Mouse (Mus musculus): ENCODE data around the gene 9430097D07Rik. TPM values are rescaled to one million over a fixed set of nuclear protein-coding genes. Genes with fewer than 3 reads are reported as not detected.

Gene 9430097D07Rik
- polyA plus RNA-seq, 1 experiment from 2014 or later: not detected

DNA sequence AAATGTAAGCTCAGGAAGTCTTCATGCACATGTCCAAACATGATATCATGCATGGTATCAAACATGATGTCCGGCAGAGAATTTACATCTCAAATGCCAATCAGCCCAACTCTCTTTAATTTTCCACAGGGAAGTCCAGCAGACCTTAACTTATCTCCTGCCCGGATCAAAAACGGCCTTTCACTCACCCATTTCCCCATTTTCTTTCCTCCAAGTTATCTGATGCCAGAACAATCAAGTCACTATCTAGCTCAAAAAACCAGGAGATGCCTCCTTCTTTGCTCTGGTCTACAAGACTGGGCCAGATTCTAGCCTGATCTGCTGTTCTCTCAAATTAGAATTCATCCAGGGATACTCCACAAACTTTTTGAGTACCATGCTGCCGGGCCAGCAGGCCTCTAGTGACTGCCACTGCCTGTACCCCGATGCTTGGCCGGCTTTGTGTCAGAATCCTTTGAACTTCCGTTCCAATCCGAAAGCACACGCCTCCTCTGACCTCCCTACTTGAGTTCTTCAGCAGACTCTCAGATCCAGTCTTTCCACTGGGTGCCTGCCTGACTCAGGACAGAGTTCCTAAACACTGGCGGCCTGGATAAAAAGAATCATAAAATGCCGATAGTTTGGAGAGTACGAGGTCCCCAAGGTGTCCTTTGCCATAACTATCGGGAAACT, 41.3 kb downstream of the 9430097D07Rik start:
- H3K27me3 ChIP-seq (ENCODE audit: control insufficient read depth, insufficient read depth, low read depth, low read length): no peaks in the 10 kb centered on the region
- H3K4me3 ChIP-seq (ENCODE audit: low read length): peak overlapping the region; percentile 87
- 7% methylated on average over 13 of the region's 13 CpGs for WGBS
- peaks cover 42% of the 10 kb centered on the region for H3K4me1 ChIP-seq (replicated peaks; ENCODE audit: control insufficient read depth, insufficient read depth, low read length)
- H3K9me3 ChIP-seq (ENCODE audit: control insufficient read depth, low read length): no peaks in the 10 kb centered on the region
- peak overlapping the region; percentile 64 for H3K9ac ChIP-seq (ENCODE audit: low read length)
- H3K27ac ChIP-seq (ENCODE audit: low read length): peak overlapping the region; percentile 96
- peak; percentile 44 for ATAC-seq (ENCODE audit: low read depth)
- no peaks in the 10 kb centered on the region for H3K36me3 ChIP-seq (ENCODE audit: control insufficient read depth, insufficient read depth, low read length)
- peak overlapping the region; percentile 71 for H3K4me2 ChIP-seq (ENCODE audit: low read depth, low read length)

- Histone ChIP-seq H3K27me3 (ENCODE audit: control insufficient read depth, insufficient read depth, low read depth, low read length) (no peaks in the 10 kb centered on the region), H3K4me2 (ENCODE audit: low read depth, low read length) (no peak overlapping the region), H3K36me3 (ENCODE audit: control insufficient read depth, insufficient read depth, low read length) (no peaks in the 10 kb centered on the region), H3K4me1 (replicated peaks; ENCODE audit: control insufficient read depth, insufficient read depth, low read length) (peaks cover 32% of the 10 kb centered on the region), H3K9me3 (ENCODE audit: control insufficient read depth, low read length) (no peaks in the 10 kb centered on the region), H3K27ac (ENCODE audit: low read length) (no peak overlapping the region), H3K9ac (ENCODE audit: low read length) (no peak overlapping the region), H3K4me3 (ENCODE audit: low read length) (no peak overlapping the region)
- WGBS: 70% methylated on average over 2 of the region's 2 CpGs
- no peak for ATAC-seq (ENCODE audit: low read depth)
Observed at GRCm38 (mm10) chr2:32533163-32533562, 42.3 kb downstream of the 9430097D07Rik start.

- Histone ChIP-seq H3K36me3 (ENCODE audit: control insufficient read depth, insufficient read depth, low read length) (no peaks in the 10 kb centered on the region), H3K27ac (ENCODE audit: low read length) (no peak overlapping the region), H3K4me3 (ENCODE audit: low read length) (no peak overlapping the region), H3K9ac (ENCODE audit: low read length) (no peak overlapping the region), H3K4me1 (replicated peaks; ENCODE audit: control insufficient read depth, insufficient read depth, low read length) (peaks cover 10% of the 10 kb centered on the region), H3K4me2 (ENCODE audit: low read depth, low read length) (no peak overlapping the region), H3K9me3 (ENCODE audit: control insufficient read depth, low read length) (no peaks in the 10 kb centered on the region), H3K27me3 (ENCODE audit: control insufficient read depth, insufficient read depth, low read depth, low read length) (no peaks in the 10 kb centered on the region)
- WGBS: 67% methylated on average over 2 of the region's 2 CpGs
- ATAC-seq (ENCODE audit: low read depth): no peak
Observed at GRCm38 (mm10) chr2:32530479-32530878, 45.0 kb downstream of the 9430097D07Rik start.

DNA sequence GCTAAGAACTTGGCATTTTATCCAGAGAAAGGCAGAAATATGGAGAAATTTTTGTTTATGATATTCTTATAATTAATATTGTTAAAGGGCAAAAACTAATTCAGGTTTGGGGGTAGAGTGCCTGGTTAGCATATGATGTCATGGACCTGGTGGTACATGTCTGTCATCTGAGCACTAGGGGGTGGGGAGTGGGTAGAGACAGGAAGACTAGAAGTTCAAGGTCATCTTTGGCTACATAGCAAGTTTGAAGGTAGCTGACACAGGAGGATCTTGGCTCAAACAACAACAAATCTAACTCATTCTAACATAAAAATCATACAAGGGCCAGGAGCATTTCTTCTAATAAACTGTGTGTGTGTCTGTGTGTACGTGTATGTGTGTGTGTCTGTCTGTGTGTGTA, 47.2 kb downstream of the 9430097D07Rik start:
- Histone ChIP-seq H3K27ac (ENCODE audit: low read length) (no peak overlapping the region), H3K4me3 (ENCODE audit: low read length) (no peak overlapping the region), H3K27me3 (ENCODE audit: control insufficient read depth, insufficient read depth, low read depth, low read length) (no peaks in the 10 kb centered on the region), H3K9ac (ENCODE audit: low read length) (no peak overlapping the region), H3K9me3 (ENCODE audit: control insufficient read depth, low read length) (no peaks in the 10 kb centered on the region), H3K4me1 (replicated peaks; ENCODE audit: control insufficient read depth, insufficient read depth, low read length) (peaks cover under 1% of the 10 kb centered on the region; the same call in 1 of the 2 replicates), H3K36me3 (ENCODE audit: control insufficient read depth, insufficient read depth, low read length) (no peaks in the 10 kb centered on the region), H3K4me2 (ENCODE audit: low read depth, low read length) (no peak overlapping the region)
- no peak for ATAC-seq (ENCODE audit: low read depth)
- WGBS: 73% methylated on average over 1 of the region's 1 CpGs

GRCm38 (mm10) chr2:32527468-32527966, 48.0 kb downstream of the 9430097D07Rik start:
- WGBS: 78% methylated on average over 14 of the region's 14 CpGs
- H3K27me3 ChIP-seq (ENCODE audit: control insufficient read depth, insufficient read depth, low read depth, low read length): no peaks in the 10 kb centered on the region
- no peaks in the 10 kb centered on the region for H3K4me1 ChIP-seq (replicated peaks; ENCODE audit: control insufficient read depth, insufficient read depth, low read length)
- no peak overlapping the region for H3K27ac ChIP-seq (ENCODE audit: low read length)
- no peaks in the 10 kb centered on the region for H3K9me3 ChIP-seq (ENCODE audit: control insufficient read depth, low read length)
- no peaks in the 10 kb centered on the region for H3K36me3 ChIP-seq (ENCODE audit: control insufficient read depth, insufficient read depth, low read length)
- no peak overlapping the region for H3K4me2 ChIP-seq (ENCODE audit: low read depth, low read length)
- H3K4me3 ChIP-seq (ENCODE audit: low read length): no peak overlapping the region
- H3K9ac ChIP-seq (ENCODE audit: low read length): no peak overlapping the region
- no peak for ATAC-seq (ENCODE audit: low read depth)

GRCm38 (mm10) chr2:32525816-32526215, 49.7 kb downstream of the 9430097D07Rik start:
- no peak overlapping the region for H3K4me3 ChIP-seq (ENCODE audit: low read length)
- no peak for ATAC-seq (ENCODE audit: low read depth)
- H3K27ac ChIP-seq (ENCODE audit: low read length): no peak overlapping the region
- H3K9me3 ChIP-seq (ENCODE audit: control insufficient read depth, low read length): no peaks in the 10 kb centered on the region
- no peaks in the 10 kb centered on the region for H3K36me3 ChIP-seq (ENCODE audit: control insufficient read depth, insufficient read depth, low read length)
- H3K4me2 ChIP-seq (ENCODE audit: low read depth, low read length): no peak overlapping the region
- H3K27me3 ChIP-seq (ENCODE audit: control insufficient read depth, insufficient read depth, low read depth, low read length): no peaks in the 10 kb centered on the region
- 84% methylated on average over 12 of the region's 12 CpGs for WGBS
- H3K4me1 ChIP-seq (replicated peaks; ENCODE audit: control insufficient read depth, insufficient read depth, low read length): no peaks in the 10 kb centered on the region
- no peak overlapping the region for H3K9ac ChIP-seq (ENCODE audit: low read length)

DNA sequence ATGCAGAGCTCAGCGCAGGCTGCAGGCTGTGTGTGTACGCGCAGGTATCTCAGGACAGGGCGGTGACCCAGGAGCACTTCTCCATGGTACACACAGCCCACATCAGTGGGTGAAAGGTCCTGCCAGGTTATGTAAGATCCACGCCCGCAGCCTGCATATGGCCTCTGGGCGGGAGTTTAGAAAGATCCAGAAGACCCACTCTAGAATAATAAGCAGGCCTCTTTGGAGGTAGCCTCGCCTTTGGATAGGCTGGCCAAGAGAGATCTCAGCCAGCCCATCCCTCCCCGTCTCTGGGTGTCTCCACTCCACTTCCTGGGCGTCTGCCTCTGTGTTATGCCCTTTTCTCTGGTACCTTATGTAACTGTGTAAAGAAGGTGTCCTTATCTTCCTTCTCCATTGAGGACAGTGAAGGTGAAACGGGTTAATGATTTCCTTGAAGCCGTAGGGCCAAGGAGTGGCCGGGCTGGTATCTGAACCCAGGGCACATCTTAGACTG, 50.9 kb downstream of the 9430097D07Rik start:
- ATAC-seq (ENCODE audit: low read depth): peak; percentile 62
- Histone ChIP-seq H3K9ac (ENCODE audit: low read length) (no peak overlapping the region), H3K4me3 (ENCODE audit: low read length) (no peak overlapping the region), H3K9me3 (ENCODE audit: control insufficient read depth, low read length) (no peaks in the 10 kb centered on the region), H3K4me1 (replicated peaks; ENCODE audit: control insufficient read depth, insufficient read depth, low read length) (no peaks in the 10 kb centered on the region), H3K4me2 (ENCODE audit: low read depth, low read length) (no peak overlapping the region), H3K27ac (ENCODE audit: low read length) (no peak overlapping the region), H3K27me3 (ENCODE audit: control insufficient read depth, insufficient read depth, low read depth, low read length) (no peaks in the 10 kb centered on the region), H3K36me3 (ENCODE audit: control insufficient read depth, insufficient read depth, low read length) (no peaks in the 10 kb centered on the region)
- 65% methylated on average over 13 of the region's 13 CpGs for WGBS

Other genes with a start within 250 kb of the 9430097D07Rik start
- gene Ciz1, start 223.4 kb downstream of the 9430097D07Rik start, polyA plus RNA-seq (2015; fragmentation: Nextera tagmentation; extraction: Ambion mirVana): 46.1 and 50.7 TPM in 2 replicates
- gene Dnm1, start 222.3 kb downstream of the 9430097D07Rik start, polyA plus RNA-seq (2015; fragmentation: Nextera tagmentation; extraction: Ambion mirVana): 5.7 and 5.9 TPM in 2 replicates
- 34.0 and 36.4 TPM in 2 replicates for gene 1110008P14Rik, start 193.7 kb downstream of the 9430097D07Rik start, polyA plus RNA-seq (2015; fragmentation: Nextera tagmentation; extraction: Ambion mirVana)
- 1.8 and 5.6 TPM in 2 replicates for gene Lcn2, start 187.4 kb downstream of the 9430097D07Rik start, polyA plus RNA-seq (2015; fragmentation: Nextera tagmentation; extraction: Ambion mirVana)
- 20.6 and 23.9 TPM in 2 replicates for gene Ptges2, start 179.8 kb downstream of the 9430097D07Rik start, polyA plus RNA-seq (2015; fragmentation: Nextera tagmentation; extraction: Ambion mirVana)
- gene Naif1, start 125.2 kb downstream of the 9430097D07Rik start, polyA plus RNA-seq (2015; fragmentation: Nextera tagmentation; extraction: Ambion mirVana): 6.5 and 6.8 TPM in 2 replicates
- gene Slc25a25, start 124.2 kb downstream of the 9430097D07Rik start, polyA plus RNA-seq (2015; fragmentation: Nextera tagmentation; extraction: Ambion mirVana): 16.0 and 17.5 TPM in 2 replicates
- 11.9 and 12.7 TPM in 2 replicates for gene Fam102a, start 40.4 kb downstream of the 9430097D07Rik start, polyA plus RNA-seq (2015; fragmentation: Nextera tagmentation; extraction: Ambion mirVana)
- gene Dpm2, start 4.8 kb downstream of the 9430097D07Rik start, polyA plus RNA-seq (2015; fragmentation: Nextera tagmentation; extraction: Ambion mirVana): 106 and 109 TPM in 2 replicates
- gene Pip5kl1, start 887 bp downstream of the 9430097D07Rik start, polyA plus RNA-seq (2015; fragmentation: Nextera tagmentation; extraction: Ambion mirVana): 0.15 and 0.34 TPM in 2 replicates
- 26.0 and 28.1 TPM in 2 replicates for gene St6galnac4, start 11.4 kb upstream of the 9430097D07Rik start, polyA plus RNA-seq (2015; fragmentation: Nextera tagmentation; extraction: Ambion mirVana)
- 25.4 and 26.3 TPM in 2 replicates for gene St6galnac6, start 24.0 kb upstream of the 9430097D07Rik start, polyA plus RNA-seq (2015; fragmentation: Nextera tagmentation; extraction: Ambion mirVana)
- 67.2 and 76.7 TPM in 2 replicates for gene Ak1, start 46.1 kb upstream of the 9430097D07Rik start, polyA plus RNA-seq (2015; fragmentation: Nextera tagmentation; extraction: Ambion mirVana)
- gene Eng, start 70.9 kb upstream of the 9430097D07Rik start, polyA plus RNA-seq (2015; fragmentation: Nextera tagmentation; extraction: Ambion mirVana): 108 and 120 TPM in 2 replicates
- 22.0 and 25.5 TPM in 2 replicates for gene Fpgs, start 128.5 kb upstream of the 9430097D07Rik start, polyA plus RNA-seq (2015; fragmentation: Nextera tagmentation; extraction: Ambion mirVana)
- gene Cdk9, start 137.4 kb upstream of the 9430097D07Rik start, polyA plus RNA-seq (2015; fragmentation: Nextera tagmentation; extraction: Ambion mirVana): 77.2 and 85.1 TPM in 2 replicates
- 43.2 and 46.2 TPM in 2 replicates for gene Sh2d3c, start 145.4 kb upstream of the 9430097D07Rik start, polyA plus RNA-seq (2015; fragmentation: Nextera tagmentation; extraction: Ambion mirVana)
- gene 6330409D20Rik, start 165.3 kb upstream of the 9430097D07Rik start, polyA plus RNA-seq (2015; fragmentation: Nextera tagmentation; extraction: Ambion mirVana): 0.34 and 0.43 TPM in 2 replicates
- gene Tor2a, start 181.6 kb upstream of the 9430097D07Rik start, polyA plus RNA-seq (2015; fragmentation: Nextera tagmentation; extraction: Ambion mirVana): 61.7 and 63.5 TPM in 2 replicates
- gene Ttc16, start 199.9 kb upstream of the 9430097D07Rik start, polyA plus RNA-seq (2015; fragmentation: Nextera tagmentation; extraction: Ambion mirVana): 1.2 and 2.1 TPM in 2 replicates
- 4.1 and 4.5 TPM in 2 replicates for gene Ptrh1, start 200.1 kb upstream of the 9430097D07Rik start, polyA plus RNA-seq (2015; fragmentation: Nextera tagmentation; extraction: Ambion mirVana)
- 2.1 and 2.4 TPM in 2 replicates for gene Cfap157, start 208.7 kb upstream of the 9430097D07Rik start, polyA plus RNA-seq (2015; fragmentation: Nextera tagmentation; extraction: Ambion mirVana)